Mouse (Mus musculus): Measurements from ENCODE around the gene Notum.

GRCm38 (mm10) chr11:120605667-120606066, 55.3 kb downstream of the Notum start:
- TF ChIP-seq POLR2A (IDR thresholded peaks at IDR 0.05; ENCODE audit: insufficient read length, low read depth) = no peak
- no peak for TF ChIP-seq MAX (IDR thresholded peaks at IDR 0.05; ENCODE audit: low read depth)
- peak in 1 of 3 experiments; percentile 6 for TF ChIP-seq MYOG (IDR thresholded peaks at IDR 0.05; ENCODE audit: control insufficient read depth in 1 of 3, insufficient read depth in 1 of 3, insufficient read length in 2 of 3, low read depth in 2 of 3)
- TF ChIP-seq TCF12 (IDR thresholded peaks at IDR 0.05; ENCODE audit: insufficient read depth, poor library complexity, severe bottlenecking) = no peak

All from myocyte (in vitro differentiated cells).